Mouse (Mus musculus) erythroid progenitor cell, adult 5-6 weeks (primary cell): ENCODE results near the gene Cdk10. TPM values are rescaled to one million over a fixed set of nuclear protein-coding genes. Genes with fewer than 3 reads are reported as not detected.
"Not testable (repeated sequence)": the region's sequence is repeated elsewhere in the genome, so short reads cannot be mapped to it uniquely, and the experiment has no call there.

Experiments used
- ATAC-seq: replicated peaks from 2 replicates; pipeline ENCODE4 v1.8.0; 2016; ENCODE audit warnings: moderate number of reproducible peaks, mild to moderate bottlenecking, moderate TSS enrichment, inconsistent platforms; ENCODE audit not compliant: poor library complexity, low FRiP score, severe bottlenecking
- total RNA-seq, 2 experiments: library from RNA; stranded (forward) in 1 of 2; stranded (reverse) in 1 of 2; fragments of 150-400 nt in 1 of 2; fragments of 186-747, 209-891 nt in 1 of 2; gene quantifications; 2 replicates each; pipeline versions ENCODE4 v1.2.3 to v1.2.4; 2015 to 2017; ENCODE audit warnings: low replicate concordance in 2 of 2

The Cdk10 gene
- 3.2 and 9.2 TPM in 2 replicates for total RNA-seq (2015; ENCODE audit: low replicate concordance)
- total RNA-seq (2017; ENCODE audit: low replicate concordance) = 5.3 and 9.1 TPM in 2 replicates

DNA sequence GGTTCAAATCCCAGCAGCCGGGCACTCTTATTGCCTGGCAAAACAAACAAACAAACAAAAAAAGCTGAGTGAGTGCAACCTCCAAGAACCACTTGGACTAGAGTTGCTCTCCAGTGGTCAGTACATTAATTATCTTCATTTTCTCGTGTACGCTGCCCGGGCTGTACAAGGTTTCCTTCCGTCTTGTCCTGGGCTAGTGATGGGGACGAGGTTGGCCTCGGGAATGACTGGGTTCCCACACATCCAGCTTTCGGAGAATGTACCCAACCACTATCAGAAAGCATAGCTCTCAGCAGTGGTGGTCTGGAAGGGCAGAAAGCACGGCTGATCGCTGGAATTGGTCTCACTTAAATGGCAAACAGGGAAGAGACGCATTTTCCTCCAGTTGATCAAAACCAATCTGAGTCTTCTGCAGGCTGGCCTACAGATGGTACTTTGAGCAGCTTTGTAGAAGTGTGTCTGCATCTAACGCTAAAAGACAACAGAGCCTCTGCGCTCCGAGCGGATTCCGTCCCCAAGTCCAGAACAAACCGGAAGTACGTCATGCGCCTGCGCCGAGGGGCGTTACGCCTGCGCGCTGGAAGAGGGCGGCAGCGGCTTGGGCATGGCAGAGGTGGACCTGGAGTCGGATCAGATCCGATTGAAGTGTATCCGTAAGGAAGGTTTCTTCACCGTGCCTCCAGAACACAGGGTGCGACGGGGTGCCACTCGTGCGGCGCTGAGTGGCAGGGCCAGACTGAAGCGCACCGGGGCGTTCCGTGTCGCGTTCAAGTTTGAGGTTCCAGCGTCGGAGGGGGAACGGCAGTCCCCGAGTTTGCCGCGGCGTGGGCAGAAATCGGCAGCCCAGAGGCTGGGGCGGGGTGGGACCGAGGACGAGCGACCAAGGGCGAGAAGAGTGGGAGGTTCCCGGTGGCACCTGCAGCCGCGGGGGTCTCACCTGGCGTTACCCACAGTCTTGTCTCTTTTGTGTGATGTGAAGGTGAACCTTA, at the start of gene Cdk10:
TSS of gene Cdk10 (plus strand) at position 565 of the 989 bp plus-strand sequence.
- peak; percentile 98 for ATAC-seq

DNA sequence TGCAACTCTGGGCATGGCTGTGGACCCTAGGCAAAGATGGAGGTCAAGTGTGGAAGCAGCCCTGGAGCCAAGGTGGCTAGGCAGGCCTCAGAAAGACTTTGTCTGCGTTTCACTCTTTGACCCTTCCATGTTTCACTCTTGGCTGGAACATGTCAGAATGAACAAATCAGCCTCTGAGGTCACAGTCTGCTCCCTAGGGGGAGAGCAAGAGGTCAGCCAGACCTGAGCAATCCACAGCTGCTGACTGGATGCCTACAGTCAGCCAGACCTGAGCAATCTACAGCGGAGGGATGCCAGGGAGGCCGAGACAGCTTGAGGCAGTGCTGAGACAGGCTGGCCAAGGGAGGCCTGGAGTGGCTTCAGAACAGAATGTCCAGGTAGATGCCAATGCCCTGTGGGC, 43.3 kb upstream of the Cdk10 start:
- no peak for ATAC-seq

DNA sequence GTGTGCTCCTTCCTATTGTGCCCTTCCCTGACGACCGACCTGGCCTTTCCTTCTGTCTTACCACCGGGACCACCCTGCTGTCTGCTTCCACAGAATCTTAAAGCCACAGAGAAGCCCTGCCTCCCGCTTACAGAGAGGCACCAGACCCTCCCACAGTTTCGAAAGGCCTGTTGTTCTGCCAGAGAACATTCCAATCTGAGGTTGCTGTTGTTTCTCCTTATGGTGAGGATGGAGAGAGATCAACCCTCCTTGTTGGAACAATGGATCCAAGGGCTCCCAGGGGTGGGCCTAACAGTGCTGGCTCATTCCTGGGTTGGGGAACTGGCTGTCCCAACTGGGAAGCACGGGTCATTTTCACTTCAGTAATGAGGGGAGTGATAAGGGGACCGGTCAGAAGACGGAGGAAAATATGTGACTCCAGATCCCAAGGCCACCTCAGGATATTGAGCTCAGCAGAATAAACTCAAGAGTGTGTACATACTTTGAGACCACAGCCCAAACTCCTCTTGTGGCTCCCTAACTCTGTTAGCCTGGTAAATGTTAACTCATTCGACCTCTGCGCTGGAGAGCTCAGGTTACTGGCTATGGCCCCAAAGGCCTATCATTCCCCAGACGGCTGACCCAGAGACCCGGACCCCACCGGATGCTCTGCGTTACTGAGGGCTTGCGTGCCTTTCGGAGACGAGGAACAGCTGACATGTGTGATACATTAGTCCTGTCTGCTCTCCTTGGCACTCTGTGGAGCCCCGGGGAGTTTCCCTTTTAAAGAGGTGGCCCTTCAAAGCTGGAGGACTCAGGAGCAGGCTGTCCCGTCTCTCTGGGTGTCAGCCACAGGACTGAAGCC, 38.9 kb upstream of the Cdk10 start, which contains the start of gene Dpep1:
TSS of gene Dpep1 (plus strand) at position 677 of the 844 bp plus-strand sequence.
- ATAC-seq = no peak

DNA sequence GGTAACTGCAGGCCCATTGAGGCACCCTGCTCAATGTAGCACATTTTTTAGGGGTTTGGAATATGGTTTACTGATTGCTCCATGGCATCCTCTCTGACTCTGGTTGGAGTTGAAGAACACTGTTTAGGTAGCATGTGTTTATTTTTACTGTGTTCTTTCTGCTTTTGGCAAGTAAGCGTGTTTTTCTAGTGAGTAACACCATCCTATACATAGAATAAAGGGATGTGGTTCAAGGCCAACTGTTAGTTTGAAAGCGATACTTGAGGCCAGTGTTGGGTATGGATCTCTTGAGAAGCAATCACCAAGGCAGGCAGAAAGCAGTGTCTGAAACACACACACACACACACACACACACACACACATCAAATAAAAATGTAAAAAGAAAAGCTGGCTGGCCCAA, 36.6 kb upstream of the Cdk10 start:
- ATAC-seq = no peak

DNA sequence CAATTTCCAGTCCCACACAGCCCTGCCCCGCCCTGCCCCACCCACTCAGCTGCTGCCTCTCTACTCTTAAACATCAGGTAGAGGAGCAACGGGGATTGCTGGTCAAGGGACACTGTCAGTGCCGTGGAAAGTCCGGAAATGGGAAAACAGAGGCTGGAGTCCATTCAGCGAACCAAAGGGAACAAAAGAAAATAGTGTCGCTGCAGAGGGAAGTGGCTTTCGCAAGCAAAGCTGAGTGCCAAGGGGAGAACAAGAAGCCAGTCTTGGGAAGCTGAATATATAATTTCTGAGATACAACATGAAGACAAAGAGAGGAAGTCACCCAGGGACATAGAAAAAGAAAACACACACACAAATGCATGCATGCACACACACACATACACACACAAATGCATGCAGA, 35.8 kb upstream of the Cdk10 start:
- no peak for ATAC-seq

DNA sequence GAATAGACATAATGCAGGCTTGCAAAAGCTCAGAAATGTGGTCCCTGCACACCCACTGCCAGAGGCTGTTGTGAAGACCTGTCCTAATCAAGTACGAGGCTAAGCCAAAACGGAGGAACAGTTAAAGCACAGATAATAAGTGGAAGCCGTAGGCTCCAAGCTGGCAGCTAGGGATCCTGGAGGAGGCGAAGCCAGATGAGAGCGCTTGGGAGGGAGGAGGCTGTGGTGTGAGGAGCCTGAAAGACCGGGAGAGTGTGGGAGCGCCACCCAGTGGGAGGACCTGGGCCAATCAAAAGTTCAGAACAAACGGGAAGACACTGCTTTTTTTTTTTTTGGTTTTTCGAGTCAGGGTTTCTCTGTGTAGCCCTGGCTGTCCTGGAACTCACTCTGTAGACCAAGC, 34.0 kb upstream of the Cdk10 start:
- ATAC-seq = peak; percentile 63

- ATAC-seq = no peak
These were observed 32.7 kb upstream of the Cdk10 start for GRCm38 (mm10) chr8:123191908-123192307.

DNA sequence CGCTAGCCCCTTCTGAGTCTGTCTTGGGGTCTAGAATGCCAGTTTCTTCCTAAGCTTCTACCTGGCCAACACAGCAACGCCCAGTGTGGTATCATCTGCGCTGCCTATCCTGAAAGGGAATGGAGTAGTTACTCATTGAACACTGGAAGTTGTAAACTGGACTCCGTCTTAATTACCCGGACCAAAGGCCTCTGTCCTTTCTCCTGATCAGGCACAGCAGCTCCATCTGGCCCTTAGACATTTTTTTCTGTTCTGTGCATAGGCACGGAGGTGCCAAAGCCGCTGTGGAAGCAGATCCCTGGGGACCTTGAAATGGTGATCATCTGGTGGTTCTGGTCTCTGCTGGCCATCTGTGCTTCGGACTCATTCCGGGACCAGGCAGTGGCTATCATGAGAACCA, 30.9 kb upstream of the Cdk10 start:
- ATAC-seq = no peak

DNA sequence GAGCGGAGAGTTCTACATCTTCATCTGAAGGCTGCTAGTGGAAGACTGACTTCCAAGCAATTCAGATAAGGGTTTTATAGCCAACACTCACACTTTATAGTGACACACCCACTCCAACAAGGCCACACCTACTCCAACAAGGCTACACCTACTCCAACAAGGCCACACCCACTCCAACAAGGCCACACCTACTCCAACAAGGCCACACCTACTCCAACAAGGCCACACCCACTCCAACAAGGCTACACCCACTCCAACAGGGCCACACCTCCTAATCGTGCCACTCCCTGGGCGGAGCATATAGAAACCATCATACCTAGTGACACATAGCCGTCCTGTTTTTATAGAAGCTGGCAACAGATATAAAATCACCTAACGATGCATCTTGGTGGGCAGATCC, 27.6 kb upstream of the Cdk10 start:
- ATAC-seq = peak; percentile 60

- no peak for ATAC-seq
These were observed 24.8 kb upstream of the Cdk10 start for GRCm38 (mm10) chr8:123199864-123200263.

DNA sequence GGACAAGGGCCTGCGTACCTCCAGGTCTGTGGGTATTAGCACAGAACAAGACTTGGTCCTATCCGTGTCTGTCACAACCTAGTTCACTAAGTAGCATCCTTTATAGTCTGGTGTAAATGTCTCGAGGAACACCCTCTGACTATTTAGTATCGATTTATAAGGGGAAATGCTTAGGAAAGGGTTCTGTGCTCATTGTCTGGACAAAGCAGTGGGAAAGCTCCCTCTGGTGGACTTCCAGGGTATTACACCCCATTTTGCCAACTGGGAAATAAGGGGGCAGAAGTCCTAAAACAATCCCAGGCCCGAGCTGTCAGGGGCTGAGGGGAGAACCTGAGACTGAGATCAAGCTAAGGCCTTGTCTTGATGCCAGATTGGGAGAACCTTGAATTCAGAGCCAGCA, 22.4 kb upstream of the Cdk10 start:
- peak; percentile 63 for ATAC-seq

DNA sequence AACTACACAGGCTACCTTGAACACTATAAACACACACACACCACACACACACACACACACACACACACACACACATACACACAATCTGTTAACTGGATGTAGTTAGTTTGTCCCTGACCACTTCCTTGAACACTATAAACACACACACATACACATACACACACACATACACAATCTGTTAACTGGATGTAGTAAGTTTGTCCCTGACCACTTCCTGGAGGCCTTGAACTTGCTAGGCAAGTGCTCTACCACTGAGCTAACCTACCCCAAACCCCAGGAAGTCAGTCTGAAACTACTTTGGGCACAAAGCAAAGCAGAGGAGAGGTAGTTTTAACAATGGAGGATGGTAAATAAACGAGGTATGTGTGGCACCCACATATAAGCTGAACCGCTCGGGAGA, 21.1 kb upstream of the Cdk10 start:
- ATAC-seq = no peak

- 0 out of 2 replicates have a peak, but pooled peaks have one; percentile 10 for ATAC-seq
These were observed 12.8 kb upstream of the Cdk10 start for GRCm38 (mm10) chr8:123211876-123212275.

DNA sequence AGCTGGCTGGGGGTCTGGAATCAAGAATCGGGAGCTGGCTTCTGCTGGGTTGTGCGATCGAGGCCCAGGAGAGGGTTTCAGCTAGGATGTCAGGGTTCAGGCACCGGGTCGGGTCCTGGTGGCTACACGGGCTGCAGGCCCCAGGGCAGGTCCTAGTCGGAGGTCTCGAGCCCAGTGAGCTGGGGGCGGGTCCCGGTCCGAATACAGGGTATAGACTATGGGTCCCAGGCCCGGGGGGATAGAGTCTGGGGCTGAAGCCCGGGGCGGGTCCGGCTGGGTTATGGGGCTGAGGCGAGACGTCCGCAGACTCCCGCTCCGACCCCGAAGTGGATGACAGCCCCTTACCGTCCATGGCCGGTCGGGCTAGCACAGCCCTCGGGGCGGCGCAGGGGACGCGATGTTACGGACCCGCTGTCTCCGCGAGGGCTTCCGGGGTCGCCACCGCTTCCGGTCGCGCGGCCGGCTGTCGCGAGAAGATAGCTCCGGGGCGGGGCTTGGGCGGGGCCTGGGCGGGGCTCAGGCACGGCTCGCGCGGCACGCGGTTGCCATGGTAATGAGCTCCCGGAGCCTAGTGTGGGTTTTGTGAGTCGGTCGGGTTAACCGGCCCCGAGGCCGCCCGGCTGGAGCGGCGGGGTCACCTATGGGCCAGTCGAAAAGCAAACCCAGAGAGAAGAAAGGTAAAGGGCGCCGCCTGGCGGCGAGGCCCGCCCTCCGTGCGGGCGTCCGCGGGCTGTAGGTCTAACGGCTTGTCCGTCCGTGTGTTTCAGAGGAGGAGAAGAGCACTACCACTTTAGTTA, 12.1 kb upstream of the Cdk10 start, which contains the start of the genes Chmp1a and Spata33:
TSS of gene Chmp1a (minus strand) at position 443 of the 797 bp plus-strand sequence.
TSS of gene Spata33 (plus strand) at position 512 of the 797 bp plus-strand sequence.
- ATAC-seq = peak; percentile 80

- peak; percentile 37; the same call in 1 of the 2 replicates for ATAC-seq
These were observed 11.4 kb upstream of the Cdk10 start for GRCm38 (mm10) chr8:123213118-123213772.

- ATAC-seq = no peak
These were observed 9.2 kb upstream of the Cdk10 start for GRCm38 (mm10) chr8:123215430-123215829.

GRCm38 (mm10) chr8:123220917-123221316, 3.7 kb upstream of the Cdk10 start:
- no peak for ATAC-seq

- ATAC-seq = no peak
These were observed 3.8 kb downstream of the Cdk10 start for GRCm38 (mm10) chr8:123228416-123228815.

GRCm38 (mm10) chr8:123230326-123230725, 5.7 kb downstream of the Cdk10 start:
- not testable (repeated sequence) for ATAC-seq
